Mouse (Mus musculus) ovary, postnatal 10 days (tissue): ENCODE measurements around the gene Fnbp1.

ENCODE experiments used
- DNase-seq: peaks from one replicate; pipeline ENCODE4 v3.0.0; 2022; ENCODE audit warnings: low spot score

The Fnbp1 gene

GRCm38 (mm10) chr2:31024618-31025370 is 117.0 kb downstream of the Fnbp1 start:
- DNase-seq: peak; percentile 27

GRCm38 (mm10) chr2:31023940-31024339 is 117.9 kb downstream of the Fnbp1 start:
- DNase-seq: no peak

- DNase-seq: no peak
Measured at GRCm38 (mm10) chr2:31020202-31020601, 121.6 kb downstream of the Fnbp1 start.

- DNase-seq: no peak
Measured at GRCm38 (mm10) chr2:31019011-31019410, 122.8 kb downstream of the Fnbp1 start.

- no peak for DNase-seq
Measured at GRCm38 (mm10) chr2:31018519-31018918, 123.3 kb downstream of the Fnbp1 start.

DNA sequence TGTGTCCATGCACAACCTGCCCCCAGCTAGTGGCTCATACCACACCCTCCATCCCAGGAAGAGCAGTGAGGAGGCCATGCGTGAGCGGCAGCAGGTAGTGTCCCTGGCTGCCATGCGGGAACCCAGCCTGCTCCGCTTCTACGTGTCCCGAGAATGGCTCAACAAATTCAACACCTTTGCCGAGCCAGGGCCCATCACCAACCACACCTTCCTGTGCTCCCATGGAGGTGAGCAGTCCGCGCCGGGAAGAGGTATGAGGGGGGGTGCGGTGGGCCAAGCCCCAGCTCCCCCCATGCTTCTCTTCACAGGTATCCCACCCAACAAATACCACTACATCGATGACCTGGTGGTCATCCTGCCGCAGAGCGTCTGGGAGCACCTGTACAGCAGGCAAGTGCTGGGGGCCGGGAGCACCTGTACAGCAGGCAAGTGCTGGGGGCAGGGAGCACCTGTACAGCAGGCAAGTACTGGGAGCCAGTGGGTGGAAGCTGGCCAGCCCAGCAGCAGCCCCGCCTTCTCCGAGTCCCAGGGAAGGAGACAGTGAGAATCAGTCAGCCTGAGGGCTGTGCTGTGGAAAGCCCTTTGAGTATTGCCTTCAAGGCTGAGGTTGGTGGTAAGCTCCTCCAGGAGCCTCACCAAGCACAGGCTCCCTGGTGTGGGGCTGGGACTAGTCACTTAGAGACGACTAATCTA is 124.0 kb downstream of the Fnbp1 start:
- DNase-seq: no peak

DNA sequence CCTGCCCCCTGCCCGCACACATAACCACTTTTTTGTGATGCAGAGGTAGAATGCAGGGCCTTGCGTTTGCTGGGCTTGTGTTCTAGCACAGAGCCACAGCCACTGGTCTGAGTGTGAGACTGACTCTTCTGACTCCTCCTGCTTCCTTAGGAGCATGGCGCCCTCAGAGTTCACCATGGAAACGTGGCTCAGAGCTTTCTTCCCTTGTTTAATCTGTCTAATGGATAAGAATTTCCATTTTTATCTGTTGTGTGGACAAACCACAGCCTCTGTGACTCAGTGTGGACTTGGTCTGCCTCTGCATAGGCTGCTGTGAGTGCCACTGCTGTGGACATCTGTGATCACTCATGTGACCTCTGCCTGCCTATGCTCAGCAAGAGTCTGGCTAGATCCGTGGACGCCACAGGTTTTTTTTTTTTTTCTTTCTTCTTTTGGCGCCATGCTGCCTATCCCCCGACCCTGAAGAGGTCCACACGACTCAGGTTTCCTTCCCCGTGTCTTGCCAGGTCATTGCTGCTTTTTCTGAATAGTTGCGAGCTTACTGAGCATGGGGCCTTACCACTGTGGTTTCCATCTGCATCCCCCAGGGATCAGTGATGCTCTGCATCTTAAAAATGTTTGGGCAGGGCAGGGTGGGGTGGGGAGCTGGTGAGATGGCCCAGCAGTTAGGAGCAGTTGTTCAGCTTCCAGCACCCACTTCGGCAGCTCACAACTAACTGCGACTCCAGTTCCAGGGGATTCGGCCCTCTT is 128.3 kb downstream of the Fnbp1 start:
- no peak for DNase-seq

DNA sequence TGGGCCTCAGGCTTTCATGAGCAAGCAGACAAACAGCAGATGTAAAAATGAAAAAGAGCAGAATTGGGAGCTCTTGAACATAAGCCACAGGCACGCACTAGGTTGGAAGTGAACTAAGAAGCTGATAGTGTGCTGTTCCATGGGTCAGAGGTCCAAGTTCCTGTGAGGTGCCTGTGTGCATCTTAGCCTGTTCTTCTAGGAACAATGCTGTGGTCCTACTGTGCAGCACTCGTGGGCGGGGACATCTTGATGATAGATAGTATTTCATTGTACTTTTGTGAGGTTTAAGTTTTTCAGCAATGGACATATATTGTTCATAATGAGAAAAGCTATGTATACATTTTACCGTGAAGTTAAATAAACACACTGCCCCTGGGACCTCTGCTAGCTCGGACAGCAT is 134.6 kb downstream of the Fnbp1 start:
- DNase-seq: no peak

DNA sequence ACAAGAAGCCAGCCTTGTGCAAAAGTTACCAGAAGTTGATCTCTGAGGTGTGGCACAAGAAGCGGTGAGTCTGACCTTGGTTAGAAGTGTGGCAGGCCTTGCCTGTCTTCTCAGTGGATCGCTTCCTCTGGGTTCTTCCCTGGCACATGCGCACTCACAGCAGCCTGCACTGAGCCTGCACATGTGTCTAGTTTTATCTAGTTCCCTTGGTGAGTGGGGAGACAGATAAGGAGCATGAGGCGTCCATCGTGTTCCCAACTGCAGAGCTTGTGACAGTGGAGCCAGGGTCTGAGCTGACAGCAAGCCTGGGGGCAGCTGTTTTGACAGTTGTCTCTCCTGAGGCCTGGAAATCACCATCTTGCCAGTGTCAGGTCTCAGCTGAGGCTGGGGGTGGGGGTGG is 135.4 kb downstream of the Fnbp1 start:
- DNase-seq: no peak

DNA sequence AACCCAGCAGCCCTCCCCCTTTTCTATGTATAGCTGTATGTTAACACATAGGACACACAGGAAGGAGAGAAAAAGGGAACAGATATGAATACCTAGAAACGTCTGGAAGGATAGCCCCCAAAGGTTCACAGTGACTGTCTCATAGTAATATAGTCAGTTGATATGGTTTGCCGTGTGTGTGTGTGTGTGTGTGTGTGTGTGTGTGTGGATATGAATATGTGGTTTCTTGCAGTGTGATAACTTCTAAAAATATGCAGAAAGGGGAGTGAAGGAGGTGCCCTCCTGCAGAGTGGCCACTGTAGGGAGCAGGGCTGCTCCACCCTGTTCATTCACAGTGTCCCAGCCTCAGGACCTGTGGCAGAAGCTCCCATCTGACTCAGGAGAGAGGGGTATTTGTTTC is 136.4 kb downstream of the Fnbp1 start:
- no peak for DNase-seq

- DNase-seq: no peak
Measured at GRCm38 (mm10) chr2:31002857-31003256, 139.0 kb downstream of the Fnbp1 start.

DNA sequence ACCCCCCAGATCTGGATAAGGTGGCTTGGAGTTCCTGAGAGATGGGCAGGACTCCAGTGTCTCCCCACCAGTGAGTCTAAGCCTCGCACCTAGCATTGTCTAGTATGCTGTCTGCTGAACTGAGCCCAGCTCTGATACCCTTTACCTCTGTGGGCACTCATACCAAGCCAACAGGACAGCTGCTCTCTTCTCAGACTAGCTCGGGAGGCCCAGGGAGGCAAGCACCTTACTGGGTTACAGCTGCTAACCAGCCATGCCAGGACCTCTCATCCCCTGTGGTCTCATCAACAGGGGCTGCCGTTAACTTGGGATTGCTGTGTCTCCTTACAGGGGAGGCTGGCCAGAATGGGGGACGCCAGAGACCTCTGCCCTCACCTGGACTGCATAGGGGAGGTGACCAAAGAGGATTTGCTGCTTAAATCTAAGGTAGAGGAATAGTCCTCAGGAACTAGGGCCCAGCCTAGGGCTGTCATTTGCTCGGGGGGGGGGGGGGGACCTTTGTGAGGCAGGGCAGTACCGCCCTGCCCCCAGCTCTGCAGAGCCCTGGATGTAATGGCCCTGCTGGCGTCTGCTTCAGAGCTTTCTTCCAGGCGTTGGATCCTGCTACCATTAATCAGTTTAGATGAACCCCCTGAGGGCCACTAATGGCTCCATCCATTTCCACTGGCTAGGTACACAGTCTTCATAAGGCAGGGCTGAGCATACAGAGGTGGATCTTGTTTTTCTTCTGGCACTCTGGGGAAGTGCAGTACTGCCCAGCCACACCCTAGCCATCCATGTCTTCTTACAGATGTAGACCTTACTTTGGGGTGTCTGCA is 143.2 kb downstream of the Fnbp1 start:
- DNase-seq: no peak

DNA sequence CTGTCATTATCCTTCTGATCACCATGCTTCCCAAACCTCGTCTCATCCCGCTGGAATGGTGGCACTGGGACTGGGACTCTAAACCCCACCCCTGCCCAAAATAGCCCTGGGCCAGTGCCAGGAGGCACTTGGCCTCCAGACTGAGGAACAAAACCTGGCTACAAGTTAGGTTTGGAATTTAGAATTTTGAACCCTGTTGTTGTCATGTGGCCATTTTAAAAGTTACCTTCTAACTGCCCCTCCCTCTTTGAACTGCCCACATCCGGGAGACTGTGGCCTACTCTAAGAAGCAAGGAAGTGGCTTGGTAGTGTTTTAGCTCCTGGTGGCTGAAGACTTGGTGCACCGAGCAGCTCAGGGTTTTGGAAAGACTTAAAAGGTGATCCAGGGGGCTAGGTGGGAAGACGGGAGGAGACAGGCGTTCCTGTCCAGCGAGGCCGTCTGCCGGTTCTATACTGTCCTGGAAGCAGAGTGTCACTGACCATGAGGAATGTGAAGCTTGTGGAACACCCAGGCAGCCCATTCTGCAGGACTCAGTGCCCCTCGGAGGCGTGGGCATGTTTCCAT is 146.3 kb downstream of the Fnbp1 start:
- DNase-seq: no peak

DNA sequence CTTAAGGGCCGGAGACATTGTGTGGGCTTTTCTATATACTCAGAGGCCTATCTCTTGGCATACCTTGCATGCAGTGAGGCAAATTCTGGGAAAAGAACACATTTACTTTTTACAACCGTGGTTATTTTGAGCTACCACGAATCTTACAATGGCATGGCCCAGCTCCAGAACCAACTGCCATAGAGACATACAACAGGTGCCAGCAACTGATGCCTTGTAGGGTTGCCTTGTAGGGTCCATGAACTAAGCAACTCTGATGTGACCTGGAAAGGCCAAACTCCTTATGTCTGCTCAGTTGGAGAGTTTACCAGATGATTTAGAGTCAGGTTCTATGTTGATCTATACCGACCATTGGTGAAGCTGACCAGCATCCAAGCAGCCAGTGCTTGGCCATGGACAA is 147.0 kb downstream of the Fnbp1 start:
- no peak for DNase-seq

- DNase-seq: no peak
Measured at GRCm38 (mm10) chr2:30990221-30990620, 151.6 kb downstream of the Fnbp1 start.

DNA sequence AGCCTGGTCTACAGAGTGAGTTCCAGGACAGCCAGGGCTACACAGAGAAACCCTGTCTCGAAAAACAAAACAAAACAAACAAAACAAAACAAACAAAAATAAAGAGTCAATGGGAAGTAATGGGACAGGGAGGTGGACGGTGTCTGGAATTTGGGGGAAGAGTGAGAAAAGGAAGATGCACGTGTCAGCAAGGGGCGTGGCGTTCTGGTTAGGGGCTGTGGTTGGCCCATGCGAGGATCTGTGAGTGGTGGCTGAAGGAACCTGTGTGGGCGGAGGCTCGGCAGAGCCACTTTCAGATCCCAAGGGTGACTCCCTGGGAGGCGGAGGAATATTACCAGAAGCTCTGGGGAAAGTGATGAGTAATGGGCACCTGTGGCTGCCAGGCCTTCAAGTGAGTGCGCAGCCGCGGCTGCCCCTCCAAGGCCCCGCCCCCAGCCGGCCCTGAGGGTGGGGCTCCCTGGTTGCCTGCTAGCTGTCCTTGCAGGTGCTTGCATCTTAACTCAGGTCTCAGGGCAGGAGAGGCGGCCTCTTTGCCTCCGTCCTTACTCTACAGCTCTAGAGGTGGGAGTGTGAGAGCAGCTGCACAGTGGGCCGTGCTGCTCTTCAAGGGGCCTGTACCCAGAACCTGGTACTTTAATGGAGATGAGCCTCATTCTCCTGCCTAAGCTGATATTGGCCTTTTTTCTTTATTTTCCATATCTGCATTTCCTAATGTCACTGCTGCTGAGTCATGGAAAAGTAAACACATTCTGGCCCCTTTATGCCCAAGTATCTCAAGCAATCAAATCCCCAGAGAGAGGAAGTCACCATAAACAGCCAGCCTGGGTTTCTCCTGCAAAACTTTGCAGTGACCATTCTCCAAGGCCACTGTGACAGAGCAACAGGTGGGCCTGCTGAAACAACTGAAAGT is 156.4 kb downstream of the Fnbp1 start:
- no peak for DNase-seq

DNA sequence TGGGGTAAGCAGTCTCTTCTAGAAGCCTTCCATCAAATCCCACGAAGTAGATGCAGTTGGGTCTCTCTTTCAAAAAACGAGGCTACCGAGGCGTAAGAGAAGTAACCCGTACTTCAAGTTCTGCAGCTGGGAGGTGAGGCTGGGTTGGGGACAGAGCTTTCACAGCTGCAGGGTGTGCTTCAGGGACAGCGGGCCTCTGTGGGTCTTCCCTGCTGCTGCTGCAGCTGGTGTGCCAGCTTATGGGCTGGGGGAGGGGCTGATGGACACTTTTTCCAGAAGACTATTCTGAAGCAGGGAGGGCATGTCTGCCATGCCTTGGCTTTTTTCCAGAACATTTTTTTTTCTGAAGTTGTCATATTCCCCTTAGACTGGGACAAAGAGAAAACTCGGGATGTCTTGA is 158.8 kb downstream of the Fnbp1 start:
- DNase-seq: no peak

DNA sequence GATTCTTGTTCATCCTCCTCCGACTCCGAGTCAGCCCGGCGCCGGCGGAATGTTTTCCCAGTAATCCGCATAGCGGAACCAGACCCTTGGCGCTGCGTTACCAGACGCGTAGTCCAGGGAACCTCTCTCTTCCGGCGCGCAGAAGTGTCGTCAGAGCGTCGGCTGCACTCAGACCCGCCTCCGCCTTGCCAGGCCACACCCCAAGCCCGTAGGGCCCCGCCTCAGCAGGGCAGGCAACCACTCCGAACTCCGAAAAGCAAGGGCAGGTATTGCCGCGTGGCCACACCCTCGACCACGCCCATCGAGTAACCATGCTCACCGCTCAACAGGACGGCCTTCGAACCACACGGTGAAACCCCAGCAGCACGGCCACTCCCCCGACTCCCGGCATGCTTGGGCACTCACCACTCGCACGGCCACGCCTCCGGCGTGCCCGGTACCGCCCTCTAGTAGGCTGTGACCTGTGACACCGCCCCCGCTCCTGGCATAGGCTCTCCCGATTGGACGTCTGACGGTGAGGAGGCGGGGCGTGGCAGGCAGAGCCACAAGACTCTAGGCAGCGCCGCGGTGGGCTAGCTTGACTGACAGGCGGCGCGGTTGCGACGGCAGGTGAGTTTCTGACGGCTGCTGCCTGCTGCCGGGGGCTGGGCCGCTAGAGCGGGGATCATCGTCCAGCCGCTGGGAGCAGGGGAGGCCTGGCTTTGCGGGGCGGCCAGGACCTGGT is 159.9 kb downstream of the Fnbp1 start, which contains the start of the genes BC005624 and Usp20:
Gene BC005624 (minus strand): TSS at position 412 of the 724 bp plus-strand sequence.
Gene Usp20 (plus strand): TSS at position 490 of the 724 bp plus-strand sequence.
- peak; percentile 95 for DNase-seq
